Mouse (Mus musculus) hindbrain, embryonic 15.5 days (tissue): Measurements from ENCODE around the gene Sytl3. TPM values are rescaled to one million over a fixed set of nuclear protein-coding genes. Genes with fewer than 3 reads are reported as not detected.

Experiments
- ATAC-seq: fragments of 200-750 bp; cut with Nextera tagmentation; 2 replicates; pipeline ENCODE4 v1.8.0; 2017; ENCODE audit warnings: low read depth, moderate number of reproducible peaks, moderate TSS enrichment; ENCODE audit not compliant: low FRiP score
- H3K27ac ChIP-seq: fragments of 300-500 bp; sonication (generic); replicated peaks from 2 replicates; pipeline ENCODE4 v1.5.1; 2015; ENCODE audit warnings: mild to moderate bottlenecking, inconsistent platforms
- H3K27me3 ChIP-seq: fragments of 300-500 bp; sonication (generic); 2 replicates; pipeline ENCODE4 v1.6.1; 2015; ENCODE audit warnings: control low read depth, inconsistent platforms
- H3K36me3 ChIP-seq: fragments of 300-500 bp; sonication (generic); 2 replicates; pipeline ENCODE4 v1.6.1; 2015; ENCODE audit warnings: control low read depth, inconsistent platforms
- H3K4me1 ChIP-seq: fragments of 300-500 bp; sonication (generic); replicated peaks from 2 replicates; pipeline ENCODE4 v1.6.1; 2015; ENCODE audit warnings: control low read depth, inconsistent platforms
- H3K4me2 ChIP-seq: fragments of 300-500 bp; sonication (generic); 2 replicates; pipeline ENCODE4 v1.6.1; 2015; ENCODE audit warnings: moderate library complexity, mild to moderate bottlenecking, inconsistent platforms
- H3K4me3 ChIP-seq: fragments of 300-500 bp; sonication (generic); 2 replicates; pipeline ENCODE4 v1.5.1; 2015; ENCODE audit warnings: mild to moderate bottlenecking, inconsistent platforms
- H3K9ac ChIP-seq: fragments of 300-500 bp; sonication (generic); 2 replicates; pipeline ENCODE4 v1.6.1; 2015; ENCODE audit warnings: inconsistent platforms
- H3K9me3 ChIP-seq: fragments of 300-500 bp; sonication (generic); 2 replicates; pipeline ENCODE4 v1.6.1; 2016; ENCODE audit warnings: control low read depth, inconsistent platforms
- WGBS: fragments of 180-500 bp; shearing (Covaris S2); methylation state at CpG from one replicate; pipeline ENCODE4 v1.1.7; 2015; 5-methylcytosine and 5-hydroxymethylcytosine counted together
- polyA plus RNA-seq: library from polyadenylated mRNA; unstranded; fragments of >200 nt; fragmentation: Nextera tagmentation; extraction: Ambion mirVana; gene quantifications from 2 replicates; pipeline ENCODE4 v1.2.1, GENCODE M21; 2015

The Sytl3 gene
- polyA plus RNA-seq, 1 experiment from 2014 or later, result 1.2 TPM

- ATAC-seq, result no peak
- Histone ChIP-seq H3K9ac (no peak overlapping the region), H3K9me3 (no peaks in the 10 kb centered on the region), H3K4me1 (peaks cover 60% of the 10 kb centered on the region), H3K36me3 (no peaks in the 10 kb centered on the region), H3K27ac (no peak overlapping the region), H3K27me3 (no peaks in the 10 kb centered on the region), H3K4me3 (no peak overlapping the region), H3K4me2 (no peak overlapping the region)
- 87% methylated on average over 11 of the region's 11 CpGs for WGBS
These were observed 84.2 kb downstream of the Sytl3 start for GRCm38 (mm10) chr17:6743039-6743575.

GRCm38 (mm10) chr17:6743787-6744239 lies 84.9 kb downstream of the Sytl3 start:
- Histone ChIP-seq H3K9ac (no peak overlapping the region), H3K36me3 (no peaks in the 10 kb centered on the region), H3K27me3 (no peaks in the 10 kb centered on the region), H3K9me3 (no peaks in the 10 kb centered on the region), H3K4me1 (peaks cover 60% of the 10 kb centered on the region), H3K4me2 (no peak overlapping the region), H3K27ac (peak overlapping the region; percentile 75; the same call in 1 of the 2 replicates), H3K4me3 (no peak overlapping the region)
- ATAC-seq, result no peak
- WGBS, result 83% methylated on average over 11 of the region's 11 CpGs

DNA sequence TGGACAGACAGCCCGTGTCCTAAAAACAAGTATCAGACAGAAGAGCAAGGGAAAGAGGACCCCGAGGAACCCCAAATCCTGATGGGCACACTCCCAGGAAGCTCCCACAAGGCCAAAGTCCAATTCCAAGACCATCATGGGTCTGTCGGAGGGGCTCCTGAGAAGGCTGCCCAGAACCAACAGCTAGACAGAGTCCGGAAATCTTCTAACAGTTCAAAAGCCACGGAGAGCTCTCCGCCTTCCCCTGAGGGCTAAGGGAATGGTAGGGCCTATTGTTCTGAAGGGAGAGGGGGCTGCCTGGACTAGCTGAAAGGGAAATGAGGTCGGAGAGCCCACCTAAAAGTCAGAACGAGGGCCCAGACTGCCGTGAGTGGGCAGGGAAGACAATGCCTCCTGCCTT lies 85.5 kb downstream of the Sytl3 start:
- H3K4me1 ChIP-seq, result peaks cover 60% of the 10 kb centered on the region
- H3K36me3 ChIP-seq, result no peaks in the 10 kb centered on the region

GRCm38 (mm10) chr17:6744871-6745270 lies 86.0 kb downstream of the Sytl3 start:
- H3K9ac ChIP-seq, result no peak overlapping the region
- peaks cover 60% of the 10 kb centered on the region for H3K4me1 ChIP-seq
- no peak for ATAC-seq
- H3K4me2 ChIP-seq, result no peak overlapping the region
- no peaks in the 10 kb centered on the region for H3K27me3 ChIP-seq
- no peaks in the 10 kb centered on the region for H3K9me3 ChIP-seq
- no peak overlapping the region for H3K4me3 ChIP-seq
- no peaks in the 10 kb centered on the region for H3K36me3 ChIP-seq
- 82% methylated on average over 14 of the region's 14 CpGs for WGBS
- H3K27ac ChIP-seq, result peak overlapping the region; percentile 75

More for the DNA sequence above, 85.5 kb downstream of the Sytl3 start:
- Histone ChIP-seq H3K9me3 (no peaks in the 10 kb centered on the region), H3K27me3 (no peaks in the 10 kb centered on the region), H3K4me2 (no peak overlapping the region), H3K4me3 (no peak overlapping the region), H3K9ac (no peak overlapping the region), H3K27ac (peak overlapping the region; percentile 75)
- ATAC-seq, result no peak
- WGBS, result 51% methylated on average over 9 of the region's 9 CpGs

- Histone ChIP-seq H3K27ac (peak overlapping the region; percentile 75), H3K4me3 (no peak overlapping the region), H3K4me1 (peaks cover 60% of the 10 kb centered on the region), H3K9me3 (no peaks in the 10 kb centered on the region), H3K27me3 (no peaks in the 10 kb centered on the region), H3K4me2 (0 out of 2 replicates have a peak overlapping the region, but pooled peaks have one; percentile 10), H3K9ac (no peak overlapping the region), H3K36me3 (no peaks in the 10 kb centered on the region)
- 27% methylated on average over 5 of the region's 5 CpGs for WGBS
- peak; percentile 27; the same call in 1 of the 2 replicates for ATAC-seq
These were observed 86.6 kb downstream of the Sytl3 start for GRCm38 (mm10) chr17:6745503-6745902.

DNA sequence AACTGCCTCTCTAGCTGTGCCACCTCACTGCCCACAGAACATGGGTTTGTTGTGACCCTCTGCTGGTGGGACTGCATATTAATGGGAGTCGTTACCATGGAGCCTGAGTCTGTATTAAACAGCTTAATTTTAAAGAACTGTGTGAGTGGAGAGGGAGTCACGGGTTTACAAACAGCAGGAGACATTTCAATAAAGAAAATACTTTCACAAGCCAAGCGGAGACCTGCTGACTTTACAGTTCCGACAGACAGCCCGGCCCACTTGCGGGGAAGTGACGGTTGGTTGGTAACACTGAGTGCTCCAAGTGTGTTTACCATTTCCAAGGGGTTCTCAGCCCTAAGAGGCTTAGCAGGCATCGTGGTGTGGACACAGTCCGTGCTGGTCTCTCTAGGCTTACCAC lies 87.1 kb downstream of the Sytl3 start:
- Histone ChIP-seq H3K36me3 (no peaks in the 10 kb centered on the region), H3K4me2 (0 out of 2 replicates have a peak overlapping the region, but pooled peaks have one; percentile 10), H3K27ac (peak overlapping the region; percentile 75), H3K9me3 (no peaks in the 10 kb centered on the region), H3K4me3 (no peak overlapping the region), H3K4me1 (peaks cover 57% of the 10 kb centered on the region), H3K9ac (no peak overlapping the region), H3K27me3 (no peaks in the 10 kb centered on the region)
- 14% methylated on average over 9 of the region's 9 CpGs for WGBS
- peak; percentile 77 for ATAC-seq

DNA sequence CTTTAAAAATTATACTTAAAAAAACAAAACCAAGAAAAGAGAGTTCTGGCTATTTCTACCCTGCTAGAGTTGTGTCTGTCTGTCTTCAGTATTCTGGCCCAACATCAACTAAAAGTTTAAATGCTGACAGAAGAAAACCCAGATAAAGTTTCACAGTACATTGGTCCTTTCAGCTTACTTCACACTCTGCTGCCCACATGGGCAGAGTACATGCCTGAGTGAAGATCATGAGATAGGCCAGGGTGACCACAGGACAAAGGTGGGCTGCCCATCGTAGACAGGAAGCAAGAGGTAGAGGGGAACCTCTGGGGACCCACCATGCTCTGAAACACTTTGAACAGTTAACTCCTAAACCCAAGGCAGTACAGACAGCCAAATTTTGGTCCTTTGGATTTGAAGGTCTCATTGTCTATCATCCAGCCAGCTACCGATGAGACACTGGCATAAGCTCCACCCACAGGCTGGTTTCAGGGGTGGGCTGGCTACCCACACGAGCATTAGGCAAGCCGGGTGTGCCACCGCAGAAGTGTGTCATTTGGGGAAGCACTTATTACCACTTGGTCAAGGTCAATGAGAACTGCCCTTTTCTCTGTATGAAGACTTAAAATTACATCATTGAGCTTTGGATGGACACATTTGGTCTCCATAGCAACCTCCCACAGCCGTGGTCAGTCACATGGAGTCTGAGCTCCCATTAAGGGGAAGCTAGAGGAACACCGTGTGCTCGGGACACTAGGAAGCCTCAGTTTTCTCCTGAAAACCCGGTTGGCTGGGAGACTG lies 87.7 kb downstream of the Sytl3 start:
- H3K4me2 ChIP-seq, result no peak overlapping the region
- no peaks in the 10 kb centered on the region for H3K36me3 ChIP-seq
- no peak for ATAC-seq
- H3K4me1 ChIP-seq, result peaks cover 51% of the 10 kb centered on the region
- H3K4me3 ChIP-seq, result no peak overlapping the region
- peak overlapping the region; percentile 51 for H3K27ac ChIP-seq
- H3K9me3 ChIP-seq, result no peaks in the 10 kb centered on the region
- no peak overlapping the region for H3K9ac ChIP-seq
- WGBS, result 42% methylated on average over 9 of the region's 9 CpGs
- H3K27me3 ChIP-seq, result no peaks in the 10 kb centered on the region

DNA sequence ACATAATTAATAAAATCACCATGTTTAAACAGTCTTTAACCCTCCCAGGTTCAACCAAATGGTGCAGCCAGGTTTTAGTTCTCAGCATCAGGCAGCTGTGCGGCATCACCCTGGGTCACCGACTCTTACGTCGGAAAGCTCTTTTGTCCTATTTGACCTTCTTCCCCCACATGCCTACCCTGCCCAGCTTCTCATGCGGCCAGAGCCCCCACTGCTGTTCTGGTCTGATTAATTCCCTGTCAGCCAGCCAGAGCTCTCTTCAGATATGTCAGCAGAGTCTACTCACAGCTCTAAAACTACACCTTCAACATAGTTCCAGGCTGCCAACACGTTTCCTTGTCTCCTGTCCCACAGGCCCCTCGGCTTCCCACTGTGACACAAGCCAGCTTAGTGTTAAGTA lies 88.6 kb downstream of the Sytl3 start:
- no peak for ATAC-seq
- Histone ChIP-seq H3K9ac (no peak overlapping the region), H3K27ac (no peak overlapping the region), H3K9me3 (no peaks in the 10 kb centered on the region), H3K4me2 (no peak overlapping the region), H3K36me3 (no peaks in the 10 kb centered on the region), H3K4me1 (peaks cover 43% of the 10 kb centered on the region), H3K27me3 (no peaks in the 10 kb centered on the region), H3K4me3 (no peak overlapping the region)
- 25% methylated on average over 7 of the region's 7 CpGs for WGBS

DNA sequence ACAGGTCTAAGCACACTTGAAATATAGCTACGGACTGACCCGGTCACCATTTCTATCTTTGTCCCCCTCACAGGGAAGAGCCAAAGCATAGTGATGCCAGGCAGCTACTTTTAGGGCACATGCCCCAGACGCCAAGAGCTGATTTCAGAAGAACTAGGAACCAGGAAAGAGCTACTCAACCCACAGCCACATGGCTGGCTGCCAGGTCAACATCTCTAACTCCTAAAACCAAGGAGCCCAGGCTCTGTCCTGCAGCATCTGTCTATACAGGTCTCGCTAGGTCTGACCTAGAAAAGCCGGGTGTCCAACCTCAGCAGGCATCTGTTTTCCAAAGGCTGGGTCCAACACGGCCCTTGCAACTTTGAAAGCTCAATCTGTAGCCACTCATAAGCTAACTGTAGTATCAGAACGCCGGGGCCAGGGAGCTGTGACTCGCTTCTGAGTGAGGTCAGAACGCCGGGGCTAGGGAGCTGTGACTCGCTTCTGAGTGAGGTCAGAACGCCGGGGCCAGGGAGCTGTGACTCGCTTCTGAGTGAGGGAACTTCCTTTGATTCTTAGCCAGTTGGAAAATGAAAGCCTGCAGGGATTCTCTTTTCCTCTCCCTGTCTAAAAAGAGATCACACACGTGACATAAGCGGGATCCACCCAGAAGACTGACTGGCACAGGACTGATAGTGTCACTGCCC lies 90.0 kb downstream of the Sytl3 start:
- Histone ChIP-seq H3K36me3 (no peaks in the 10 kb centered on the region), H3K4me1 (peaks cover 32% of the 10 kb centered on the region)
- WGBS, result 89% methylated on average over 17 of the region's 17 CpGs

DNA sequence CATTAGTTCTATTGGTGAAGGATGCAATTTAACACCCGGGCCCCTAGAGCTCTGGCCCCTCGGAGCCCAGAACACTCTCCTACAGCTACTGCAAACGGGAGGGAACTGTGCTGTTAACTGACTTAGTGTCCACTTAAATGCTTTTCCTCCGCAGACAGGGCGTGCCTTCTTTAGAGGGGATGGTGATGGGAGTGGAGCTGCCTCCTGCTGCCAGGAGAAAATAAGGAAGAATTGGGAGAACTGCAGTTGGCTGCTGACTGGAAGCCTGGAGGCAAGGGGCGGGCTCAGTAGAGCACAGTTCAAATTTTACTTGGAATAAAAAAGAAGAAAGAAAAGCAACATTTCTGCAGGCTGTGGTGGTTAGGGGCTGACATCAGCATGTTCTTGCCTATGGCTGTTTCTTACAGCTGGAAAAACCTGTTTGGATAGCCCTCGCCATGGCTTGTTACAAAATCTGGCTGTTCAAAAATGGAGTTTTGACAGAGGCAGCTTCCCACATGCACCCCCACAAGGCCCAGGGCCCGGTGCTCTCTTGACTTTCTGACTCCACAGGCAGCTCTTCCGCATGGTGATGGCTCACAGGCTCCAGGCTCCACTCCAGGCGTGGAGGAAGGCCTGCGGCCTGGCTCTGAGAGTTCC lies 92.4 kb downstream of the Sytl3 start:
- 81% methylated on average over 11 of the region's 11 CpGs for WGBS
- H3K9ac ChIP-seq, result no peak overlapping the region
- no peaks in the 10 kb centered on the region for H3K9me3 ChIP-seq
- H3K4me2 ChIP-seq, result no peak overlapping the region
- no peak overlapping the region for H3K27ac ChIP-seq
- H3K27me3 ChIP-seq, result no peaks in the 10 kb centered on the region
- H3K36me3 ChIP-seq, result no peaks in the 10 kb centered on the region
- ATAC-seq, result no peak
- no peak overlapping the region for H3K4me3 ChIP-seq
- peaks cover 18% of the 10 kb centered on the region for H3K4me1 ChIP-seq

More for the DNA sequence above, 90.0 kb downstream of the Sytl3 start:
- no peak overlapping the region for H3K27ac ChIP-seq
- H3K9ac ChIP-seq, result no peak overlapping the region
- no peak overlapping the region for H3K4me3 ChIP-seq
- no peaks in the 10 kb centered on the region for H3K27me3 ChIP-seq
- H3K4me2 ChIP-seq, result no peak overlapping the region
- ATAC-seq, result no peak
- no peaks in the 10 kb centered on the region for H3K9me3 ChIP-seq

DNA sequence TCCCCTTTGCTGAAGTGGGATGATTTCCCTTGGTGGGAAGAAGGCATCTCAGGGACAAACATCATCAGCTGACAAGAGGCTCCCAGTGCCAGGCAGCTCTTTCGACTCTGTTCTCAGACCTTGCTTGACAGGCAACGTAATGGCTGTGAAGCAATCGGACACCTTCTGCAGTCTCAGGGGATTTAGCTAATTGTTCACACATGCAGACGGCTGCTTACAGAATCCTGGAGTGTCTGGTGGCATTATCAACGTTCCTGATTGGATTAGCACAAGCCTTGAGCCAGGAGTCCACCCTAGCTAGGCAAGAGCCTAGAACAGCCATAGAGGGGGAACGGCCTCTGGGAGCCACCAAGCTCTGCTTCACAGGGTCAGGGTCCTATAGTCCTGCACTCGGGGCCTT lies 93.5 kb downstream of the Sytl3 start:
- H3K36me3 ChIP-seq, result no peaks in the 10 kb centered on the region
- no peak overlapping the region for H3K4me2 ChIP-seq
- no peaks in the 10 kb centered on the region for H3K27me3 ChIP-seq
- no peaks in the 10 kb centered on the region for H3K9me3 ChIP-seq
- H3K4me3 ChIP-seq, result no peak overlapping the region
- peaks cover 7% of the 10 kb centered on the region for H3K4me1 ChIP-seq
- H3K27ac ChIP-seq, result no peak overlapping the region
- no peak for ATAC-seq
- no peak overlapping the region for H3K9ac ChIP-seq
- 49% methylated on average over 7 of the region's 7 CpGs for WGBS

DNA sequence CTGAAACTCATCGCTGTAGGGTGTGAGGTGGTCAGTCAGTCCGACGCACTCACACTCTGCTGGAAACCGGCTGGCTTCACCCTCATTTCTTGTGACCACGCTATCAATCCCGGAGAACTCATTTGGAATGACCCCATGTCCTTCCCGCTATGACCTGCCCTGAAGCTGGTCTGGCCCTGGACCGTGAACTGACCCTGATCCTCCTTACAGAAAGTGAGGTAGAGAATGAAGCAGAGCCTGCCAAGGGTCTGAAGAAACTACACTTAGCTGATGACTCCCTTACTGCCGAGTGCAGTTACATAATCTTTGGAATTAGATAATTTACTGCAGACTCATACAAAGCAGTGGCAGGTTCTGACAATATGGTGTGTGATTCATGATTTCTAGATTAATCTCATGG lies 96.3 kb downstream of the Sytl3 start:
- H3K9me3 ChIP-seq, result no peaks in the 10 kb centered on the region
- 91% methylated on average over 9 of the region's 9 CpGs for WGBS
- no peaks in the 10 kb centered on the region for H3K36me3 ChIP-seq
- no peaks in the 10 kb centered on the region for H3K27me3 ChIP-seq
- no peak overlapping the region for H3K4me2 ChIP-seq
- H3K4me3 ChIP-seq, result no peak overlapping the region
- H3K4me1 ChIP-seq, result peaks cover 6% of the 10 kb centered on the region; the same call in 1 of the 2 replicates
- ATAC-seq, result no peak
- no peak overlapping the region for H3K9ac ChIP-seq
- H3K27ac ChIP-seq, result no peak overlapping the region
